Mouse (Mus musculus): ENCODE data around the gene Slc44a3. TPM values are rescaled to one million over a fixed set of nuclear protein-coding genes. Genes with fewer than 3 reads are reported as not detected.

Gene Slc44a3
- polyA plus RNA-seq, 1 experiment: 0.20 TPM

- H3K4me3 ChIP-seq (ENCODE audit: insufficient read depth, poor library complexity, severe bottlenecking): no peak overlapping the region
- no peaks in the 10 kb centered on the region for H3K79me3 ChIP-seq (ENCODE audit: low read depth)
- H3K36me3 ChIP-seq (ENCODE audit: control insufficient read depth, insufficient read depth): no peaks in the 10 kb centered on the region
- no peaks in the 10 kb centered on the region for H3K79me2 ChIP-seq (ENCODE audit: control insufficient read depth, insufficient read depth)
- H3ac ChIP-seq (ENCODE audit: control insufficient read depth, insufficient read length, low read depth): no peak overlapping the region
- no peaks in the 10 kb centered on the region for H3K27me3 ChIP-seq (ENCODE audit: control insufficient read depth, insufficient read depth, insufficient read length)
- no peak for TF ChIP-seq MAX (IDR thresholded peaks at IDR 0.05)
- no peak for TF ChIP-seq MYOG (IDR thresholded peaks at IDR 0.05; ENCODE audit: control insufficient read depth, extremely low read depth, insufficient read length)
- TF ChIP-seq CEBPB (IDR thresholded peaks at IDR 0.05; ENCODE audit: low read depth): no peak
- TF ChIP-seq FOSL1 (IDR thresholded peaks at IDR 0.05; ENCODE audit: insufficient read depth, low read length, poor library complexity, severe bottlenecking): no peak
- no peak for TF ChIP-seq CTCF (IDR thresholded peaks at IDR 0.05; ENCODE audit: control insufficient read depth, insufficient read depth, insufficient read length)
- no peak for TF ChIP-seq MYOD1 (IDR thresholded peaks at IDR 0.05; ENCODE audit: control insufficient read depth, insufficient read length, low read depth)
- no peak for TF ChIP-seq USF1 (IDR thresholded peaks at IDR 0.05; ENCODE audit: low read depth)
Observed at GRCm38 (mm10) chr3:121537996-121538395, 5.8 kb upstream of the Slc44a3 start.

DNA sequence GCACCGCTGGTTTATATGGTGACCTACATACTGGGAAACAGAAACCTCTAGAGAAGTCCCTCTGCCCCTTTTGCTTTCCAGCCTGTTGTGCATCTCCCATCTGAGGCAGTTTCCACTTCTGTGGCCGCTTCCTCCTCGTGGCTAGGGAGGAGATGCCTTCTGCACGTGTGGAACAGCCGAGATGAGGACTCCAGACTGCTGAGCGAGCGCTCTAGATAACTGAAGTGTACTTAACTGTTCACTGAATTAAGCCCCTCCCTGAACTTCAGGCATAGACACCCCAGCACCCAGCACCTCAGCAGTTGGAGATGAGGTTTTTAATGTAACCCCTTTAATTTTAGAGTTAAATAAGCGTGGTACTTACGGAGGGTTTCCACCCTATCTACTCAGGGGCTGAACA is 4.6 kb upstream of the Slc44a3 start:
- H3K36me3 ChIP-seq (ENCODE audit: control insufficient read depth, insufficient read depth): no peaks in the 10 kb centered on the region
- TF ChIP-seq MYOG (IDR thresholded peaks at IDR 0.05; ENCODE audit: control insufficient read depth, extremely low read depth, insufficient read length) (no peak), FOSL1 (IDR thresholded peaks at IDR 0.05; ENCODE audit: insufficient read depth, low read length, poor library complexity, severe bottlenecking) (no peak), USF1 (IDR thresholded peaks at IDR 0.05; ENCODE audit: low read depth) (no peak), MYOD1 (IDR thresholded peaks at IDR 0.05; ENCODE audit: control insufficient read depth, insufficient read length, low read depth) (no peak), CEBPB (IDR thresholded peaks at IDR 0.05; ENCODE audit: low read depth) (no peak), MAX (IDR thresholded peaks at IDR 0.05) (no peak), CTCF (IDR thresholded peaks at IDR 0.05; ENCODE audit: control insufficient read depth, insufficient read depth, insufficient read length) (no peak)
- H3K79me3 ChIP-seq (ENCODE audit: low read depth): no peaks in the 10 kb centered on the region
- no peaks in the 10 kb centered on the region for H3K27me3 ChIP-seq (ENCODE audit: control insufficient read depth, insufficient read depth, insufficient read length)
- H3ac ChIP-seq (ENCODE audit: control insufficient read depth, insufficient read length, low read depth): no peak overlapping the region
- H3K79me2 ChIP-seq (ENCODE audit: control insufficient read depth, insufficient read depth): no peaks in the 10 kb centered on the region
- no peak overlapping the region for H3K4me3 ChIP-seq (ENCODE audit: insufficient read depth, poor library complexity, severe bottlenecking)

DNA sequence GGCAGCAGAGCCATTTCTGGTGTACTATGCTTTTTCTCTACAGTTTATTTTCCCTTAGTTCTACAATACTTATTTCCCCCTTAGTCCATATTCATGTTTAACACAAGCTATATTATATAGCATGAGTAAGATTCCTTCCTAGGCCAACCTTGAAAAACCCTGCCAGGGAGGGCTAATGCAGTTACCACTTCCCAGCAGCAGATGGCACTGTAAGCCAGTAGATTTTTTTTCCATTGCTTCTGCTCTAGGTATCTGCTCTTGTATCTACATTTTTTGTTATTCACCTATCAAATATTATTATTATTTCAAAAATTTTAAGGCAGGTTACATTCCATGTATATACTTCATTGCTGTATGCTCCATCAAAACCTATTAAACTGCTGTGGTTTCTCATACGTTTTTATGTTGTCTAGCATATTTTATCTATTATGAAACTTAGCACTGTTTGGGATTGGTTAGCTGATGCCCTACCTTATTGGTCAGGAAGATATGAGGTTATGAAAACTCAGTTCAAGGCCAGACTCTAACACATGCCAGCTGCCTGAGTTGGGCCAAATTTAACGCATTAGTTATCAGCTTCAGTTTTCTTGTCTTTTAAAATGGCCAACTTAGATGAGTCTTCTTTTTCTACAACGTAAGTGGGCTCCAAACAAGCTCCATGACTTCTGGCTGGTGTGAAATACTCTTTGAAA is 3.8 kb upstream of the Slc44a3 start:
- Histone ChIP-seq H3K4me3 (ENCODE audit: insufficient read depth, poor library complexity, severe bottlenecking) (no peak overlapping the region), H3K79me2 (ENCODE audit: control insufficient read depth, insufficient read depth) (no peaks in the 10 kb centered on the region), H3ac (ENCODE audit: control insufficient read depth, insufficient read length, low read depth) (no peak overlapping the region), H3K36me3 (ENCODE audit: control insufficient read depth, insufficient read depth) (no peaks in the 10 kb centered on the region), H3K79me3 (ENCODE audit: low read depth) (no peaks in the 10 kb centered on the region), H3K27me3 (ENCODE audit: control insufficient read depth, insufficient read depth, insufficient read length) (no peaks in the 10 kb centered on the region)
- TF ChIP-seq MYOG (IDR thresholded peaks at IDR 0.05; ENCODE audit: control insufficient read depth, extremely low read depth, insufficient read length) (no peak), MYOD1 (IDR thresholded peaks at IDR 0.05; ENCODE audit: control insufficient read depth, insufficient read length, low read depth) (no peak), CTCF (IDR thresholded peaks at IDR 0.05; ENCODE audit: control insufficient read depth, insufficient read depth, insufficient read length) (peak; percentile 58)

- TF ChIP-seq CEBPB (IDR thresholded peaks at IDR 0.05; ENCODE audit: low read depth) (no peak), MAX (IDR thresholded peaks at IDR 0.05) (no peak), MYOG (IDR thresholded peaks at IDR 0.05; ENCODE audit: control insufficient read depth, extremely low read depth, insufficient read length) (no peak), USF1 (IDR thresholded peaks at IDR 0.05; ENCODE audit: low read depth) (no peak), MYOD1 (IDR thresholded peaks at IDR 0.05; ENCODE audit: control insufficient read depth, insufficient read length, low read depth) (no peak), CTCF (IDR thresholded peaks at IDR 0.05; ENCODE audit: control insufficient read depth, insufficient read depth, insufficient read length) (no peak)
- H3K79me3 ChIP-seq (ENCODE audit: low read depth): no peaks in the 10 kb centered on the region
- H3K79me2 ChIP-seq (ENCODE audit: control insufficient read depth, insufficient read depth): no peaks in the 10 kb centered on the region
- H3K27me3 ChIP-seq (ENCODE audit: control insufficient read depth, insufficient read depth, insufficient read length): no peaks in the 10 kb centered on the region
- H3K4me3 ChIP-seq (ENCODE audit: insufficient read depth, poor library complexity, severe bottlenecking): no peak overlapping the region
- no peak overlapping the region for H3ac ChIP-seq (ENCODE audit: control insufficient read depth, insufficient read length, low read depth)
- no peaks in the 10 kb centered on the region for H3K36me3 ChIP-seq (ENCODE audit: control insufficient read depth, insufficient read depth)
Observed at GRCm38 (mm10) chr3:121531370-121532148, 645 bp downstream of the Slc44a3 start.

- H3K27me3 ChIP-seq (ENCODE audit: control insufficient read depth, insufficient read depth, insufficient read length): no peaks in the 10 kb centered on the region
- no peaks in the 10 kb centered on the region for H3K79me3 ChIP-seq (ENCODE audit: low read depth)
- H3K4me3 ChIP-seq (ENCODE audit: insufficient read depth, poor library complexity, severe bottlenecking): no peak overlapping the region
- no peaks in the 10 kb centered on the region for H3K79me2 ChIP-seq (ENCODE audit: control insufficient read depth, insufficient read depth)
- no peak for TF ChIP-seq USF1 (IDR thresholded peaks at IDR 0.05; ENCODE audit: low read depth)
- no peak for TF ChIP-seq CEBPB (IDR thresholded peaks at IDR 0.05; ENCODE audit: low read depth)
- TF ChIP-seq MYOD1 (IDR thresholded peaks at IDR 0.05; ENCODE audit: control insufficient read depth, insufficient read length, low read depth): no peak
- TF ChIP-seq FOSL1 (IDR thresholded peaks at IDR 0.05; ENCODE audit: insufficient read depth, low read length, poor library complexity, severe bottlenecking): no peak
- TF ChIP-seq MAX (IDR thresholded peaks at IDR 0.05): no peak
- no peak for TF ChIP-seq CTCF (IDR thresholded peaks at IDR 0.05; ENCODE audit: control insufficient read depth, insufficient read depth, insufficient read length)
- no peak for TF ChIP-seq MYOG (IDR thresholded peaks at IDR 0.05; ENCODE audit: control insufficient read depth, extremely low read depth, insufficient read length)
- no peak overlapping the region for H3ac ChIP-seq (ENCODE audit: control insufficient read depth, insufficient read length, low read depth)
- no peaks in the 10 kb centered on the region for H3K36me3 ChIP-seq (ENCODE audit: control insufficient read depth, insufficient read depth)
Observed at GRCm38 (mm10) chr3:121530546-121531258, 1.5 kb downstream of the Slc44a3 start.
